Mouse (Mus musculus) gastrocnemius, postnatal 14 days (tissue): Measurements from ENCODE around the gene Cdkn1a. TPM values are rescaled to one million over a fixed set of nuclear protein-coding genes. Genes with fewer than 3 reads are reported as not detected.
"Not testable (repeated sequence)": the region's sequence is repeated elsewhere in the genome, so short reads cannot be mapped to it uniquely, and the experiment has no call there.

ENCODE experiments used
- DNase-seq: peaks from one replicate; pipeline ENCODE4 v3.0.0; 2021; ENCODE audit warnings: mixed read lengths
- intact Hi-C: fragments of 180-260 bp; cut with DNase I; formaldehyde crosslinking; loops from one replicate; pipeline ENCODE4 v1.15.1; 2025; ENCODE audit warnings: low total_unique reads
- total RNA-seq, 2 experiments: library from RNA; stranded (reverse); gene quantifications; 2 replicates each; pipeline ENCODE4 v1.2.3; 2021

Cdkn1a gene
- total RNA-seq, 2 experiments from 2014 or later = 24.1 to 70.7 TPM

DNA sequence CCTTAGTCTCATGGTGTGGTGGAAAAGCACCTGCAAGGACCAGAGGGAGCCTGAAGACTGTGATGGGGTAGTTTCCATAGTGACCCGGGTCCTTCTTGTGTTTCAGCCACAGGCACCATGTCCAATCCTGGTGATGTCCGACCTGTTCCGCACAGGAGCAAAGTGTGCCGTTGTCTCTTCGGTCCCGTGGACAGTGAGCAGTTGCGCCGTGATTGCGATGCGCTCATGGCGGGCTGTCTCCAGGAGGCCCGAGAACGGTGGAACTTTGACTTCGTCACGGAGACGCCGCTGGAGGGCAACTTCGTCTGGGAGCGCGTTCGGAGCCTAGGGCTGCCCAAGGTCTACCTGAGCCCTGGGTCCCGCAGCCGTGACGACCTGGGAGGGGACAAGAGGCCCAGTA is 7.5 kb downstream of the Cdkn1a start:
- DNase-seq = no peak
- intact Hi-C loops = loop anchor here (5.0 kb wide), 2 partner anchors 51 to 69 kb away; no protein-coding TSS in a partner anchor

- intact Hi-C loops = loop anchor here (5.0 kb wide), 2 partner anchors 52 to 68 kb away; no protein-coding TSS in a partner anchor
Observed at GRCm38 (mm10) chr17:29099076-29099475, 8.3 kb downstream of the Cdkn1a start.

GRCm38 (mm10) chr17:29100627-29101026 is 9.9 kb downstream of the Cdkn1a start:
- no peak for DNase-seq

More at GRCm38 (mm10) chr17:29099076-29099475, 8.3 kb downstream of the Cdkn1a start:
- no peak for DNase-seq

DNA sequence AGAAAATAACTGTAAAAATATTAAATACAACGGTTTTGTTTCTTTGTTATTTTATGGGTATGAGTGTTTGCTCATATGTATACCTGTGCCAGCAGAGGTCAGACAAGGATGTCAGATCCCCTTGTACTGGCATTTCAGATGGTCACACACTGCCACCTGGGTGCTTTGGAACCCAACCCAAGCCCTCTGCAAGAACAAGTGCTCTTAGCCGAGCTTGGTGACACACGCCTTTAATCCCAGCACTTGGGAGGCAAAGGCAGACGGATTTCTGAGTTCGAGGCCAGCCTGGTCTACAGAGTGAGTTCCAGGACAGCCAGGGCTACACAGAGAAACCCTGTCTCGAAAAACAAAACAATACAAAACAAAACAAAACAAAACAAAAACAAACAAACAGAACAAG is 19.6 kb downstream of the Cdkn1a start:
- intact Hi-C loops = loop anchor here (5.0 kb wide), 1 partner anchor 42 kb away; no protein-coding TSS in a partner anchor
- not testable (repeated sequence) for DNase-seq

More at GRCm38 (mm10) chr17:29100627-29101026, 9.9 kb downstream of the Cdkn1a start:
- intact Hi-C loops = no loop called here

DNA sequence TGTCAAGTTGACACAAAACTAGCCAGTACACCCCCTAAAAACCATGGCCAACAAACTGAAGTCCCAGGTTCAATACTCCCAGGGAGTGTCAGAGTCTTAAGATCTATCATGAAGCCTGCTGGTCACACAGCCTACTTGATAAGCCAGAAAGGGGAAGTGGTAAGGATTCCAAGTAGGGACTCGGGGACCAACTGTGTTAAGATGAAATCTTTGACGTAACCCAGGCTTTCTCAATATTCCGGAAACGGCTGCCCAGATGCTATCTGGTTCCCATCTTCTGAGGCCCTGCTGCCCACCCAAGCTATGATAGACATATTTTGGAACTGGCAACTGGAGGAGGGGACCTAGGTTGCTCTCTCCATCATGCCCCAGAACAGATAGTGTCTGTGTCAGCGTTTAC is 20.6 kb downstream of the Cdkn1a start:
- no peak for DNase-seq
- intact Hi-C loops = loop anchor here (5.0 kb wide), 1 partner anchor 41 kb away; no protein-coding TSS in a partner anchor

GRCm38 (mm10) chr17:29113591-29114352 is 23.0 kb downstream of the Cdkn1a start, which contains the start of gene Rab44:
Gene Rab44, plus strand, starts transcription at chr17:29114145.
- no peak for DNase-seq
- intact Hi-C loops = loop anchor here (5.0 kb wide), 1 partner anchor 39 kb away; no protein-coding TSS in a partner anchor

GRCm38 (mm10) chr17:29116023-29116422 is 25.2 kb downstream of the Cdkn1a start:
- no peak for DNase-seq
- intact Hi-C loops = no loop called here

DNA sequence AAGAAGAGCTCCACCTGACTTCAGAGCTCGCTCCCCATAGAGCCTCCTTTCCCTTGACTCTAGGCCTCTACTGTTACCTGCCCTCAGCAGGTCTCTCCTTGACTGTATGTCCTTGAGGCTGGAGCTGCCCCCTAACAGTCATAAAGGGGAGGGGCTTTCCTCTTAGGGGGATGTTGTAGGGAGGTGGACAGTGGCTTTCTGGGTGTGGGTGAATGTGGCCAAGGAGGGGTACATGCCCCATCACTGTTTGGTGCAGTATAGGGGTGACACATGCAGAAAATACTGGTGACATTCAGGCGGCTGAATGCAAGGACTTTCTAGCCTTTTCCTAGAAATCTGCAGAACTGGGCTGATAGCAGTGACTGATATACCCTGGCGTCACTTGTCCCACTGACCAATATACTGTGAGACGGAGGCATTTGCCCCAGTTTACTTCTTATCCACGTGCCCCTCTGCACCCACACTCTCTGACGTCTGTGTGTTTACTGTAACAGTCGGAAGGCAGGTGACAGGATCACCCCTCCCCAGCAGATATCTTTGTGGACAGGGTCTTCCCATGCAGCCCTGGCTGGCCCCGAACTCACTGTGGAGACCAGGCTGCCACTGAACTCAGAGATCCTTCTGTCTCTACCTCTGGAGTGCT is 26.4 kb downstream of the Cdkn1a start:
- intact Hi-C loops = no loop called here
- DNase-seq = no peak

GRCm38 (mm10) chr17:29118057-29118456 is 27.3 kb downstream of the Cdkn1a start:
- DNase-seq = peak; percentile 19
- intact Hi-C loops = no loop called here

DNA sequence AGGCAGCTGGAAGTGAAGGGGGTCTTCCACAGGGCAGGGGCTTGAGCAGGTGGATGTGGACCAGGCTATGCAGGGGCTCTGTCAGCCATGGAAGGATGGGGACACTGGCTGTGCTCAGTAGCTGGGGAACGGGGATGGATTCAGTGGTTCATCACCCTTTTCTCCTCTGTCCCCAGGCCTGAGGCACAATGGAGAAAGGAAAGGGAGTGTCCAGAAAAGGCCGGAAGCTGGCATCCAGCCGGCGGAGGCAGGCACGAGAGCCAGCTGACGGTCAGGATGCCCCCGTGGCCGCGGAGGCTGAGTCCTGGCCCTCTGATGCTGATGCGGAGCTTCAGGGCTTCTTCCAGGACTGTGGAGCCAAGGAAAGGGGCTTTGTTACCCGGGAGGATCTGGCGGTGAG is 29.9 kb downstream of the Cdkn1a start:
- intact Hi-C loops = no loop called here
- peak; percentile 41 for DNase-seq

GRCm38 (mm10) chr17:29122817-29123216 is 32.0 kb downstream of the Cdkn1a start:
- intact Hi-C loops = no loop called here
- no peak for DNase-seq

- no peak for DNase-seq
- intact Hi-C loops = no loop called here
Observed at GRCm38 (mm10) chr17:29123578-29124174, 32.9 kb downstream of the Cdkn1a start.

- no peak for DNase-seq
- intact Hi-C loops = no loop called here
Observed at GRCm38 (mm10) chr17:29126561-29126960, 35.8 kb downstream of the Cdkn1a start.

DNA sequence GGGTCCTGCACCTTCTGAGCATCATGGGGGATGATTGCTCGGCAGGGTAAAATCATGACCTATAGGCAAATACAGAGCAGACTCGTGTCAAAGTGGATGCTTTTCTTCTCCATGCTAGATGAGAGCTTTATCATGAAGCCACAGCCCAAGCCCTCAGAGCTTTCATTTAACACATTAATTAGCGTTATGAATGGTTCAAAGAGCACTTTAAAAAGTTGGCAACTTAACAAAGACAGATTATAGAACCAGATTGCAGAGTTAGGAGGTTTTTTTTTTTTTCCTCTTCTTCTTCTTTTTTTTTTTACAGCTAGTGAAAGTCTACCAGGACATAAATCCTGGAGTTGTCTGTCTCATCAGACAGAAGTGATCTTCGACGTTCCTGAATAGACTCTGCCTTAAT is 38.6 kb downstream of the Cdkn1a start:
- DNase-seq = no peak
- intact Hi-C loops = no loop called here

DNA sequence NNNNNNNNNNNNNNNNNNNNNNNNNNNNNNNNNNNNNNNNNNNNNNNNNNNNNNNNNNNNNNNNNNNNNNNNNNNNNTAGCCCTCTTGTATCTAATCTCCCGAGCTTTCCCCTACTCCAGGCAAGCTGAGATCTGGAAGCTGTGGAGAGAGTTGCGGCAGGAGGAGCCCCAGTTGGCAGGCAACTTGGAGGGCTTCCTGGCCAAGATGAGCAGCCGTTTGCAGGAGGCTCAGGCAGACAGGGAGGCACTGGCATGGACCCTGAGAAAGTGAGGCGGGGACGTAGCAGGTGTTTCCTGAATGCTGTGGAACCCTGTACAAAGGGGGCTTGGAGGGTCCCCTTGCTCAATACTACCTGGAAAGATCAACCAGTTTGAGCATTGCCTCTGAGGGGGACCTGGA is 44.3 kb downstream of the Cdkn1a start:
- intact Hi-C loops = no loop called here
- DNase-seq = no peak

DNA sequence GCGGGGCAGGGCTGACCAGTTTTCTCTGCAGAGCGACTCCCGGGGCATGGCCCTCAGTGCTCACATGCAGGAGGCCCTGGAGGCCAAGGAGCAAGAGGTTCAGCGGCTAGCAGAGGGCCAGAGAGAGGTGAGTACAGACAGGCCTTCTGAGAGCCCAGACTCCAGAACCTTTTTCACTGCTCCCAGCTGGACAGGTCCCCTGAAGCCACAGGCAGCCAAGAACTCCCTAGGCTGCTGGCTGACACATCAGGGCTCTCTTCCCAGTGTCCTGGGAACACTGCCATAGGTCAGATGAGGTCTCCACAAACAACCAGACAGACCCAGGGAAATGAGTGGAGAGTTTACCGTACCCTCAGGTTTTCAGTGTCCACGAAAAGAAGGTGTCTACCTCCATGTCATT is 45.5 kb downstream of the Cdkn1a start:
- DNase-seq = peak; percentile 87
- intact Hi-C loops = no loop called here

GRCm38 (mm10) chr17:29137906-29138305 is 47.1 kb downstream of the Cdkn1a start:
- no peak for DNase-seq
- intact Hi-C loops = no loop called here

GRCm38 (mm10) chr17:29141577-29141976 is 50.8 kb downstream of the Cdkn1a start:
- intact Hi-C loops = no loop called here
- DNase-seq = no peak

GRCm38 (mm10) chr17:29143266-29143665 is 52.5 kb downstream of the Cdkn1a start:
- intact Hi-C loops = no loop called here
- no peak for DNase-seq

DNA sequence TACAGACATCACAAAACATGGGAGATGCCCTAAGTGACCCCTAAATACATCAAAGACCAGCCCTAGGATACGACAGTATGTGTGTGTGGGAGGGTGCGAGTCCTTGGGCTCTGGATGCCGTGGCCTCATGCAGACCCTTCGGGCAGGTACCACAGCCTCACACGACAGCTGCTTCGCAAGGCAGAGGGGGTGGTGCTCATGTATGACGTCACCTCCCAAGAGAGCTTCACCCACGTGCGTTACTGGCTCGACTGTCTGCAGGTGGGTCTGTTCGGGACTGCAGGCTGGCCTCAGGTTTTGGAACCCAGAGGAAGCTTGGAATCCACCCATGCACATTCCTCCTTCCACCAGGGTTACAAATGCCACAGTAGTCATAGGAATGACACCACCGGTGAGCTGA is 54.3 kb downstream of the Cdkn1a start:
- intact Hi-C loops = no loop called here

More for the DNA sequence above, 54.3 kb downstream of the Cdkn1a start:
- DNase-seq = no peak
